Mouse (Mus musculus) megakaryocyte, embryonic 14.5 days (primary cell): Measurements from ENCODE around the gene Mtm1.

Source experiments
- FLI1 ChIP-seq: IDR thresholded peaks from 2 replicates; pipeline ENCODE4 v1.6.1; 2012; ENCODE audit warnings: low read length, inconsistent platforms, mixed read lengths
- GATA1 ChIP-seq: IDR thresholded peaks from 3 replicates; pipeline ENCODE4 v1.6.1; 2012; ENCODE audit warnings: mixed read lengths, low read length, inconsistent platforms, borderline replicate concordance

DNA sequence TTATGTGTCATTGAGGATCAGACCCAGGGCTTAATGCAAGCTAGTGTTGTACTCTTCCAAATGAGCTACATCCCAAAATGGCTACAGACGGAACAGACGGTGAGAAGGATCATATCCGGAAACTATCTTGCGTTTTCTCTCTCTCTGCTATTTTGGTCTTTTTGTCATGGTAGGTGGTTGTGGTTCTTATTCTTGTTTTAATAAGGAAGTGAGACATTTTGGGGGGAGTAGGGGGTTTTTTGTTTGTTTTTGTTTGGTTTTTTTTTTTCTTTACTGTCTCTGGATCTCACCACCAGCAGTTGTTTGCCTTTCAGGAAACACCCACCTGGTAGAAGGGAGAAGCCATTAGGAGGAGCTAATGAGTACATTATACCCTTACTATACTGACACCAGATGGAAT, 50.3 kb downstream of the Mtm1 start:
- TF ChIP-seq GATA1 = no peak
- TF ChIP-seq FLI1 = no peak
